ENCODE assay signal across 37 mouse cellular contexts in genomic region chr7:46680732-46681131, GRCm38 (mm10). TPM values are rescaled to one million over a fixed set of nuclear protein-coding genes. Genes with fewer than 3 reads are reported as not detected.
"Had no signal": no experiment of that assay in that cellular context is flagged by ENCODE, and none has a peak within 500 bp of the region (broad histone marks: within the 10 kb centered on the region; RNA-seq: fewer than 3 reads in every experiment).

No protein-coding gene starts in this region.

- H3K27me3 ChIP-seq: embryonic facial prominence, embryonic 12.5 days; embryonic facial prominence, embryonic 13.5 days; embryonic facial prominence, embryonic 15.5 days; forebrain, embryonic 12.5 days; forebrain, embryonic 13.5 days; forebrain, embryonic 15.5 days had no signal

- H3K36me3 ChIP-seq: embryonic facial prominence, embryonic 10.5 days; embryonic facial prominence, embryonic 12.5 days; embryonic facial prominence, embryonic 13.5 days; embryonic facial prominence, embryonic 15.5 days; forebrain, embryonic 10.5 days; forebrain, embryonic 12.5 days; forebrain, embryonic 15.5 days had no signal

- ATAC-seq: forebrain, embryonic 13.5 days; forebrain, embryonic 14.5 days; forebrain, embryonic 15.5 days; forebrain, embryonic 16.5 days; forebrain, postnatal 0 days had no signal

- DNase-seq: cerebellum, adult 8-10 months; cerebellum, adult 9-10 months; cerebellum, adult 9-11 months; cerebellum, postnatal 10 days; cerebellum, postnatal 14 days; cerebellum, postnatal 25 days; cerebellum, postnatal 36 days; embryo, embryonic 11 days; forebrain, postnatal 0 days; gastrocnemius, adult 2 months; gastrocnemius, postnatal 10 days; gastrocnemius, postnatal 14 days; gastrocnemius, postnatal 25 days; gastrocnemius, postnatal 36 days; heart, adult 11 months; heart, adult 18-20 months; heart, adult 2 months had no signal

- H3K4me2 ChIP-seq: embryonic facial prominence, embryonic 12.5 days; embryonic facial prominence, embryonic 13.5 days; embryonic facial prominence, embryonic 15.5 days; forebrain, embryonic 12.5 days; forebrain, embryonic 13.5 days; forebrain, embryonic 15.5 days had no signal

- H3K9ac ChIP-seq: embryonic facial prominence, embryonic 12.5 days; embryonic facial prominence, embryonic 13.5 days; embryonic facial prominence, embryonic 15.5 days; forebrain, embryonic 12.5 days; forebrain, embryonic 13.5 days; forebrain, embryonic 15.5 days; forebrain, postnatal 0 days had no signal

- H3K4me1 ChIP-seq: embryonic facial prominence, embryonic 10.5 days; embryonic facial prominence, embryonic 13.5 days; embryonic facial prominence, embryonic 15.5 days; forebrain, embryonic 10.5 days; forebrain, embryonic 12.5 days; forebrain, embryonic 13.5 days; forebrain, embryonic 15.5 days had no signal

- H3K27ac ChIP-seq: embryonic facial prominence, embryonic 10.5 days; embryonic facial prominence, embryonic 12.5 days; embryonic facial prominence, embryonic 13.5 days; embryonic facial prominence, embryonic 15.5 days; forebrain, embryonic 10.5 days; forebrain, embryonic 12.5 days; forebrain, embryonic 13.5 days; forebrain, embryonic 15.5 days; gastrocnemius, adult 2 months; heart, adult 2 months had no signal

- H3K4me3 ChIP-seq: embryonic facial prominence, embryonic 10.5 days; embryonic facial prominence, embryonic 12.5 days; embryonic facial prominence, embryonic 13.5 days; embryonic facial prominence, embryonic 15.5 days; erythroblast, embryonic 14.5 days; forebrain, embryonic 10.5 days; forebrain, embryonic 12.5 days; forebrain, embryonic 13.5 days; forebrain, embryonic 15.5 days; gastrocnemius, adult 2 months; heart, adult 2 months had no signal

- H3K9me3 ChIP-seq: embryonic facial prominence, embryonic 10.5 days; embryonic facial prominence, embryonic 12.5 days; embryonic facial prominence, embryonic 13.5 days; embryonic facial prominence, embryonic 15.5 days; forebrain, embryonic 12.5 days; forebrain, embryonic 15.5 days had no signal

RNA-seq across cellular contexts. Expression of gene Tph1, which starts 8.4 kb away (rescaled TPM):
- total RNA-seq: common myeloid progenitor, adult 5-6 weeks; heart, adult 18-20 months; heart, adult 2 months; heart, adult 8-10 months had no signal
- polyA plus RNA-seq: erythroblast, embryonic 14.5 days; forebrain, embryonic 10.5 days had no signal

RNA-seq across cellular contexts. Expression of gene Saa3, which starts 34.8 kb away (rescaled TPM):
- total RNA-seq: common myeloid progenitor, adult 5-6 weeks; forebrain, postnatal 0 days; gastrocnemius, adult 18-20 months; gastrocnemius, adult 2 months; gastrocnemius, adult 8-10 months; gastrocnemius, postnatal 10 days; gastrocnemius, postnatal 14 days; gastrocnemius, postnatal 25 days; gastrocnemius, postnatal 36 days had no signal
- polyA plus RNA-seq: cortical plate, adult 2 months; embryonic facial prominence, embryonic 10.5 days; embryonic facial prominence, embryonic 11.5 days; erythroblast, embryonic 14.5 days; forebrain, embryonic 11.5 days; forebrain, embryonic 12.5 days; forebrain, embryonic 15.5 days; frontal cortex, adult 2 months had no signal

RNA-seq across cellular contexts. Expression of gene Saa4, which starts 51.7 kb away (rescaled TPM):
- total RNA-seq: common myeloid progenitor, adult 5-6 weeks; forebrain, postnatal 0 days; gastrocnemius, adult 2 months; gastrocnemius, adult 8-10 months; gastrocnemius, postnatal 10 days; gastrocnemius, postnatal 14 days; gastrocnemius, postnatal 25 days; gastrocnemius, postnatal 36 days; heart, adult 18-20 months; heart, adult 2 months; heart, adult 8-10 months had no signal
- polyA plus RNA-seq: cortical plate, adult 2 months; embryonic facial prominence, embryonic 10.5 days; embryonic facial prominence, embryonic 11.5 days; embryonic facial prominence, embryonic 12.5 days; embryonic facial prominence, embryonic 13.5 days; embryonic facial prominence, embryonic 14.5 days; embryonic facial prominence, embryonic 15.5 days; erythroblast, embryonic 14.5 days; forebrain, embryonic 10.5 days; forebrain, embryonic 11.5 days; forebrain, embryonic 12.5 days; forebrain, embryonic 13.5 days; forebrain, embryonic 14.5 days; forebrain, embryonic 15.5 days; forebrain, embryonic 16.5 days; forebrain, postnatal 0 days; frontal cortex, adult 2 months; heart, adult 2 months had no signal
